In genomic region chr1:38399269-38399668, GRCm38 (mm10) we compare ENCODE assay signal across 17 mouse cellular contexts.
A peak's percentile ranks its signal among the peaks of the same experiment; 100 is the strongest.
DNase-seq lines count a peak whose midpoint lies in the region; ATAC-seq and TF ChIP-seq lines count a peak whose summit lies in the region.
"Had no signal": no experiment of that assay in that cellular context is flagged by ENCODE, and none has a peak within 500 bp of the region (broad histone marks: within the 10 kb centered on the region; RNA-seq: fewer than 3 reads in every experiment).

No protein-coding gene starts in this region.

- H3K4me2 ChIP-seq in heart, postnatal 0 days (ENCODE audit: low read depth, low read length), result no peak overlapping the region
- no peak overlapping the region for H3K4me2 ChIP-seq in midbrain, embryonic 15.5 days
- H3K4me2 ChIP-seq: heart, embryonic 11.5 days; limb, embryonic 15.5 days; midbrain, embryonic 11.5 days had no signal

- no peak overlapping the region for H3K27ac ChIP-seq in heart, postnatal 0 days (ENCODE audit: low read depth)
- H3K27ac ChIP-seq in midbrain, embryonic 10.5 days (replicated peaks), result peak overlapping the region; percentile 33; the same call in 1 of the 2 replicates
- H3K27ac ChIP-seq in midbrain, embryonic 15.5 days, result no peak overlapping the region
- H3K27ac ChIP-seq: limb, embryonic 15.5 days had no signal

- peaks cover 4% of the 10 kb centered on the region; the same call in 1 of the 2 replicates for H3K4me1 ChIP-seq in heart, postnatal 0 days (ENCODE audit: control insufficient read depth, insufficient read depth)
- H3K4me1 ChIP-seq in midbrain, embryonic 10.5 days, result peaks cover 31% of the 10 kb centered on the region
- H3K4me1 ChIP-seq in midbrain, embryonic 15.5 days, result peaks cover 24% of the 10 kb centered on the region

- no peak for TF ChIP-seq EP300 in heart, postnatal 0 days (IDR thresholded peaks at IDR 0.05; ENCODE audit: low read depth)

- H3K4me3 ChIP-seq in heart, postnatal 0 days (ENCODE audit: low read depth, low read length), result no peak overlapping the region
- H3K4me3 ChIP-seq in midbrain, embryonic 10.5 days, result no peak overlapping the region
- H3K4me3 ChIP-seq in midbrain, embryonic 15.5 days, result no peak overlapping the region
- H3K4me3 ChIP-seq: limb, embryonic 15.5 days had no signal

- H3K9me3 ChIP-seq in heart, postnatal 0 days (replicated peaks; ENCODE audit: control insufficient read depth, low read length), result no peaks in the 10 kb centered on the region
- H3K9me3 ChIP-seq in midbrain, embryonic 10.5 days (replicated peaks), result no peaks in the 10 kb centered on the region
- H3K9me3 ChIP-seq in midbrain, embryonic 15.5 days, result no peaks in the 10 kb centered on the region
- H3K9me3 ChIP-seq: limb, embryonic 15.5 days had no signal

- no peaks in the 10 kb centered on the region for H3K27me3 ChIP-seq in heart, postnatal 0 days (ENCODE audit: control insufficient read depth, insufficient read depth, low read length)
- H3K27me3 ChIP-seq in midbrain, embryonic 10.5 days (ENCODE audit: low read depth, poor library complexity, severe bottlenecking), result no peaks in the 10 kb centered on the region
- no peaks in the 10 kb centered on the region for H3K27me3 ChIP-seq in midbrain, embryonic 15.5 days (replicated peaks)
- H3K27me3 ChIP-seq: limb, embryonic 15.5 days had no signal

- TF ChIP-seq CTCF in heart, postnatal 0 days (IDR thresholded peaks at IDR 0.05; ENCODE audit: low read depth), result no peak

- 0 out of 2 replicates have a peak, but pooled peaks have one; percentile 20 for ATAC-seq in heart, postnatal 0 days (ENCODE audit: insufficient read depth, low read depth)
- no peak for ATAC-seq in midbrain, embryonic 15.5 days (replicated peaks)
- ATAC-seq: activated CD4-positive, CD25-positive, alpha-beta regulatory T cell, adult 4 months; liver, postnatal 0 days had no signal

- no peak overlapping the region for H3K9ac ChIP-seq in heart, postnatal 0 days (replicated peaks; ENCODE audit: low read depth, low read length)
- H3K9ac ChIP-seq in midbrain, embryonic 15.5 days, result no peak overlapping the region
- H3K9ac ChIP-seq: limb, embryonic 15.5 days; liver, postnatal 0 days had no signal

- 74% methylated on average over 10 of the region's 10 CpGs for WGBS in heart, postnatal 0 days
- 94% methylated on average over 10 of the region's 10 CpGs for WGBS in midbrain, embryonic 10.5 days
- 92% methylated on average over 10 of the region's 10 CpGs for WGBS in midbrain, embryonic 15.5 days

- H3K36me3 ChIP-seq in heart, postnatal 0 days (replicated peaks; ENCODE audit: control insufficient read depth, insufficient read depth, low read length), result no peaks in the 10 kb centered on the region
- no peaks in the 10 kb centered on the region for H3K36me3 ChIP-seq in midbrain, embryonic 10.5 days
- H3K36me3 ChIP-seq in midbrain, embryonic 15.5 days (replicated peaks), result no peaks in the 10 kb centered on the region
- H3K36me3 ChIP-seq: limb, embryonic 15.5 days had no signal

- DNase-seq in heart, postnatal 0 days (ENCODE audit: low spot score), result no peak
- DNase-seq in heart, adult 11 months, result no peak
- no peak for DNase-seq in midbrain, embryonic 10.5 days (ENCODE audit: low spot score)
- peak; percentile 11 to 29 for DNase-seq in thymus, adult 18-20 months
- no peak for DNase-seq in kidney, adult 9 months
- no peak for DNase-seq in neural tube, embryonic 10.5 days (ENCODE audit: extremely low spot score, low spot score)
- DNase-seq: cerebellum, adult 9-10 months; gastrocnemius, postnatal 14 days; kidney, adult 2 months; kidney, postnatal 36 days; layer of hippocampus, adult 9-11 months; liver, postnatal 0 days had no signal

Comparison
In these comparisons a context has a peak if more than half of its experiments do, and no peak if none do; other contexts are left out.
1. DNase-seq: peak in thymus, adult 18-20 months (2 of 2); none in heart, postnatal 0 days (single experiment), heart, adult 11 months (single experiment), midbrain, embryonic 10.5 days (single experiment), kidney, adult 9 months (single experiment) and neural tube, embryonic 10.5 days (single experiment).